Mouse (Mus musculus): ENCODE measurements at regions not wholly inside any gene's neighbourhood (a gene's known extent, or its start where the extent isn't known, plus 50 kb on each side); places are given as distances from the start of the nearest gene placed in this dataset.

DNA sequence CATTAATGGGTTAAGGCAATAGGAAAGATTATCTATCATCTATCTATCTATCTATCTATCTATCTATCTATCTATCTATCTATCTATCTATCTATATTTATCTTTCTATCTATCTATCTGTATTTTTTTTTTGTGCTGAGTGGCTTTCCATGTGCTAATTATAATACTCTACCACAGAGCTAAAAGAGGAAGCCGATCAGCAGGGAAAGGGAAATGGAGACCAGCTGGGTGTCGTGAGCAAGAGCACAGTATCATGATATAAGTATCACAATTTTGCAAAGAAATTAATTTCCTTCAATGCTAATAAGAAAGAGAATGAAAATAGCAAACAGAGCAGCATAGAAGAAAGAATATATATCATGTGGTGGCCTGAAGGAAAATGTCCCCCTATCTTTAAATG is 69.6 kb downstream of the Cldn1 start:
- WGBS, result 88% methylated on average over 2 of the region's 2 CpGs
- ATAC-seq (ENCODE audit: low FRiP score), result no peak
- H3K4me1 ChIP-seq, result no peaks in the 10 kb centered on the region
- H3K9me3 ChIP-seq, result no peaks in the 10 kb centered on the region
- no peak overlapping the region for H3K27ac ChIP-seq
- H3K4me3 ChIP-seq (replicated peaks), result no peak overlapping the region
- no peak overlapping the region for H3K9ac ChIP-seq
- H3K4me2 ChIP-seq, result no peak overlapping the region
- no peaks in the 10 kb centered on the region for H3K36me3 ChIP-seq (replicated peaks)
- H3K27me3 ChIP-seq, result no peaks in the 10 kb centered on the region

DNA sequence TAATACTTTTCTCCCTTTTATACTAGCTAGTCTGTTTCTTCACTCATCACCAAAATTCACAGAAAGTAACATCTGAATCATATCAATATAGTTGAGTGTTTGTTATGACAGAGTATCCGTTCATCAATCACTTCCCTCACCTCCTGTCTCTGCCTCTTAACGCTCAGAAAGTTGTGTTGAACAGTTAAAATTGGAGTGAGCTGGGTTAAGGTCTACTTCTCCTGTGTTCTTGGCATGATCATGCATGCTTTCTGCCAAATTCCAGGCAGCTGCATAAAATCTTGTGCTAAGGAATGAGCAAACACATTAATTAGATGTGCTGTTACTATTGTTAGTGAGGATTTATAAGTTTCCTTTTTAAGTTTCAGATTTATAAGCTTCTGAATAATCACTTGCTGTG is 79.9 kb downstream of the Cldn1 start:
- ATAC-seq (ENCODE audit: low FRiP score), result no peak
- Histone ChIP-seq H3K27me3 (no peaks in the 10 kb centered on the region), H3K4me3 (replicated peaks) (no peak overlapping the region), H3K36me3 (replicated peaks) (no peaks in the 10 kb centered on the region), H3K27ac (no peak overlapping the region), H3K4me1 (no peaks in the 10 kb centered on the region), H3K9me3 (no peaks in the 10 kb centered on the region), H3K9ac (no peak overlapping the region), H3K4me2 (no peak overlapping the region)
- 86% methylated on average over 2 of the region's 2 CpGs for WGBS

DNA sequence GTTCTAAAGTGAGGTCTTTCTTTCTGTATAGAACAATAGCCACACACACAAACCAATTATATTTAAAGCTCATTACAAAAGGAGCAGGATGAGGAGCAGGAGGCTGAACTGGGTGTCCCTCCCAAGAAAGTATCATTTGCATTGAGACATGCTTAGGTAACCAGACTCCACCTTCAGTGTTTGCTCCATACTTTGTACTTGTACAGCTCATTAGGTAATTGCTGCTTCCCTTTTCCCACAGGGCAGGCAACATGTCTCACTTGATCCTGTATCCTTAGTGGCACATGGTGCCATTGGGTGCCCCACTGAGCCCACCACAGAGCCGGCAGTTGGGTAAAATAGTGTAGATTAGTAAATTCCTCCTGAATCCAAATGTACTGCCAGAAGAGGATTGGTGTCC is 86.0 kb downstream of the Cldn1 start:
- Histone ChIP-seq H3K27me3 (no peaks in the 10 kb centered on the region), H3K4me1 (no peaks in the 10 kb centered on the region), H3K4me2 (no peak overlapping the region), H3K4me3 (replicated peaks) (no peak overlapping the region), H3K9ac (no peak overlapping the region), H3K27ac (no peak overlapping the region), H3K36me3 (replicated peaks) (no peaks in the 10 kb centered on the region), H3K9me3 (no peaks in the 10 kb centered on the region)
- no peak for ATAC-seq (ENCODE audit: low FRiP score)
- 94% methylated on average over 1 of the region's 1 CpGs for WGBS

DNA sequence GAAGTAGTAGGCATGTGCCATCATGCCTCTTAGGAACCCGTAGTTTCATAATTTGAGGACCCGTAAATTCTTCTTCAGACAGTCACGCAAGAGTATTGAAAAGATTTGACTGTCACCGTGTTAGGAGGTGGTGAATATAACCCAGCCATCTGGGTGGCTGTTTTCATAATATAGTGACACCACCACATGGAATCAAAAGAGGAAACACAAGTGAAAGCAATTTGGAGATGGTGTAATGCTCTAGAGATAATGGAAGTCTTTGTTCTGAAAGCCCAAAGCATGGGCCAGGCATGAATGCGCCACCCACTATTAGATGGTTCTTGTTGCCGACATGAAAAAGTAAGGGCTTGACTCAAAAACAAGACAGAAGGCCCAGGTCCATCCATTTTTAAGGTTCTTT is 86.9 kb downstream of the Cldn1 start:
- no peak for ATAC-seq (ENCODE audit: low FRiP score)
- no peak overlapping the region for H3K27ac ChIP-seq
- WGBS, result 93% methylated on average over 6 of the region's 6 CpGs

DNA sequence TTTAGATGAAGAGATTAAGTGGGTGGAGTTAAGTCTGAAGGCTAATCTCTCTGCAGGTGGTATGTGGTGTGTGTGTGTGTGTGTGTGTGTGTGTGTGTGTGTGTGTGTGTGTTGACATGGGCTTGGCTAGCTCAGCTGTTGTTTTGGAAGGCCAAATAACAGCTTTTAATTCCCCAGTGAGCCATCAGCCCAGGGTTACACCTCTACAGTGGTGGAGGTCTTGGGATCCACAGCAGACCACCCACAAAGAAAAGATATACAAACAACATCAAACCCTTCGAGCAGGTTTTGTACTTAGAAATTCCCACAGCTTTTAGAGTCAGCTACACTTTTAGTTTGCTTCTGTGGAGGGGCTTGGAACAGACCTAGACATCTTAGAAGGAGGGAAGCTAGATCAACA is 89.2 kb downstream of the Cldn1 start:
- WGBS, result 61% methylated on average over 1 of the region's 1 CpGs
- H3K9ac ChIP-seq, result no peak overlapping the region
- no peaks in the 10 kb centered on the region for H3K4me1 ChIP-seq
- no peaks in the 10 kb centered on the region for H3K36me3 ChIP-seq (replicated peaks)
- H3K9me3 ChIP-seq, result no peaks in the 10 kb centered on the region
- no peak for ATAC-seq (ENCODE audit: low FRiP score)
- no peak overlapping the region for H3K4me2 ChIP-seq
- H3K27me3 ChIP-seq, result no peaks in the 10 kb centered on the region
- no peak overlapping the region for H3K4me3 ChIP-seq (replicated peaks)
- no peak overlapping the region for H3K27ac ChIP-seq

More for the DNA sequence above, 86.9 kb downstream of the Cldn1 start:
- Histone ChIP-seq H3K27me3 (no peaks in the 10 kb centered on the region), H3K9me3 (no peaks in the 10 kb centered on the region), H3K4me2 (no peak overlapping the region), H3K36me3 (replicated peaks) (no peaks in the 10 kb centered on the region), H3K4me1 (no peaks in the 10 kb centered on the region), H3K4me3 (replicated peaks) (no peak overlapping the region), H3K9ac (no peak overlapping the region)

DNA sequence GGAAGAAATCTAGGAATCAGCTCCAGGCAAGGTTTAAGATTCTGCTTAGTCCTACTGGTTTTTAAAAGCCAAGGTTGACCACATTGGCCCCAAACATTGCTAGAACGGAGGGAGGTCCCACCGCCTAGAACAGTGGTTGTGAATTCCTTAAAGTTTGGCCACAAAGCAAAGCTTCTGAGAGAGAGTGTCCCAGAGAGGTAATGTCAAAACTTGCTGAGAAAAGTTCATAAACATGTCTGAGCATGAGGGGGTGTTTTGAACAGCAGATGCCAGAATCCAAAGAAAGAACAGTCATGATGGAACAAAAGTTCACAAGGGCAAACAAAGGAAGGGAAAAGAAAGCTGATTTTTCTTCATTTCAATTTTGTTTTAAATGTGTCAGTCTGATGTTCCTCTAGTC is 90.1 kb downstream of the Cldn1 start:
- Histone ChIP-seq H3K4me1 (no peaks in the 10 kb centered on the region), H3K27me3 (no peaks in the 10 kb centered on the region), H3K4me2 (no peak overlapping the region), H3K9ac (no peak overlapping the region), H3K9me3 (no peaks in the 10 kb centered on the region), H3K36me3 (replicated peaks) (no peaks in the 10 kb centered on the region), H3K27ac (no peak overlapping the region), H3K4me3 (replicated peaks) (no peak overlapping the region)
- WGBS, result 80% methylated on average over 2 of the region's 2 CpGs
- ATAC-seq (ENCODE audit: low FRiP score), result no peak

DNA sequence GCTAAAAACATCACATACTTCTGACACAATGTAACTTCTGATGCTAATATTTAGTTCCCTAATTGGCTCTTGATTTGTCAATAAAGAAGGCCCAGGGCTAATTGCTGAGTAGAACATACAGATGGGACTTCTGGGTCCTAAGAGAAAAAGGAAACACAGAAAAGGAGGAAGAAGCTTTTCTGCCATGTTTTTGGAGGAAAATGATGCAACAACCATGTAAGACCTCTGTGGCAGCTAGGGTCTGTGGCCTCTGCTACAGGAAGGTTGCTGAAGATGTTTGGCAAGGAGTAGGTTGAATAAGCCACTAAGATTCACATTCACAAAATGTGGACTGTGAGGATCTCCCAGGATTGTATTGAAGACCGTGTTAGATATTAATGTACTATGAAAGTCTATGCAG is 94.9 kb downstream of the Cldn1 start:
- no peak for ATAC-seq (ENCODE audit: low FRiP score)
- Histone ChIP-seq H3K27me3 (no peaks in the 10 kb centered on the region), H3K36me3 (replicated peaks) (no peaks in the 10 kb centered on the region), H3K9ac (no peak overlapping the region), H3K27ac (no peak overlapping the region), H3K9me3 (no peaks in the 10 kb centered on the region), H3K4me1 (no peaks in the 10 kb centered on the region), H3K4me2 (no peak overlapping the region), H3K4me3 (replicated peaks) (no peak overlapping the region)
- 91% methylated on average over 1 of the region's 1 CpGs for WGBS

DNA sequence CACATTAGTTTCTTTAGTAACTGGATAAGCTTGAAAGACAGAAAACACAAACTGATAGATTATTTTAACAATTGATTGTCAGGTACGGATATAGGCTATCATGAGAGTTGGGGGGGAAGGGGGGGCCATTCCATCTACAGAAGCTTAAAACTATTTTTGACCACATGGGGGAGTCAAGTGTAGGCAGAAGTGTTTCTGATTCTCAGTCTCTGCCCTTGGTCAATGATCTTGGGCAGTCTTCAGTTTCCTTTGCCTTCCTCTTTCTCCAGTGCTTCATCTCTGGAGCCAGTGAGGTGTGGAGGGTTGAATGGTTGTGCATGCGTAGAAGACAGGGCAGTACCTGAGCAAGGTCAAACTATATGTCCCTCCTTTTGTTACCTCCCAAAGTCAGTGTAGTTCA is 118.8 kb downstream of the Cldn1 start:
- H3K36me3 ChIP-seq (replicated peaks), result no peaks in the 10 kb centered on the region
- H3K9ac ChIP-seq, result no peak overlapping the region
- H3K4me2 ChIP-seq, result no peak overlapping the region
- ATAC-seq (ENCODE audit: low FRiP score), result no peak
- no peak overlapping the region for H3K4me3 ChIP-seq (replicated peaks)
- H3K4me1 ChIP-seq, result no peaks in the 10 kb centered on the region
- H3K27me3 ChIP-seq, result no peaks in the 10 kb centered on the region
- no peaks in the 10 kb centered on the region for H3K9me3 ChIP-seq
- 81% methylated on average over 2 of the region's 2 CpGs for WGBS
- no peak overlapping the region for H3K27ac ChIP-seq

DNA sequence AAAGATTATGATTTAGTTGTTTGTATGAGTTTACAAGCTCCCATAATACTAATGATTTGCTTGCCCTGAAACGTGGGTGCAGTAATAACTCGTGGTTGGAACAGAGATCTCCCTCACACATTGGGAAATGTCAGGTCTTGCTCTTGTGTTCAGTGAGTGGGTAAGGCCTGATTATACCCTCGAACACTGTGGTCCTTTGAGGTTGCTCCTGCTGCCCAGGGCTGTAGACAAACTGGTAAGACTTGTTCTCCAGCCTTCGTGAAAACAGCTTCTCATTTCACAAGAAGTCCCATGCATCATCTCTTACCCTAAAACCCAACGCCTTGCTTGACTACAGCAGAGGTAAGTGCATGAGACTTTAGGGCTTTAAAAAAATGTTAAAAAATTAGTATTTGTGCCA is 119.9 kb downstream of the Cldn1 start:
- WGBS, result 79% methylated on average over 5 of the region's 5 CpGs
- ATAC-seq (ENCODE audit: low FRiP score), result no peak

DNA sequence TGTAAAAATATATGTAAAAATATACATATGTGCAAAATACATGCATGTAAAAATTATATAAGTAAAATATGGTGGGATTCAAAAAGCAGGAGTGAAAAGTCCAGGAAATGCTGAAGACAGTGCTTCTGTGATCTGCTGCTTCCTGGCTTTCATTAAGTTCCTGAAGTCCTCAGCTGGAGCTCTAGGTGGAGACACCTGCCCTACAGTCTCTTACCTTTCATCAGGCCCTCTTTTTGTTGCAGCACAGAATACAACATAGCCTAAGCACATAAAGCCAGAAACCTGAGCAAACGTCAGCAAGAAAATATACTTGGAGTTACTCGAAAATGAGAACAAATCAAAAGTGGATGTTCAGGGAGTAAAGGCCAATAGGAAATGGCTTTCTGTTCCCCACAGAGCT is 120.6 kb downstream of the Cldn1 start:
- H3K36me3 ChIP-seq (replicated peaks), result no peaks in the 10 kb centered on the region
- H3K27ac ChIP-seq, result no peak overlapping the region
- no peak overlapping the region for H3K4me3 ChIP-seq (replicated peaks)
- H3K4me1 ChIP-seq, result no peaks in the 10 kb centered on the region
- no peaks in the 10 kb centered on the region for H3K27me3 ChIP-seq
- H3K9ac ChIP-seq, result no peak overlapping the region
- no peaks in the 10 kb centered on the region for H3K9me3 ChIP-seq
- ATAC-seq (ENCODE audit: low FRiP score), result no peak
- no peak overlapping the region for H3K4me2 ChIP-seq
- WGBS, result 84% methylated on average over 2 of the region's 2 CpGs

More for the DNA sequence above, 119.9 kb downstream of the Cldn1 start:
- Histone ChIP-seq H3K36me3 (replicated peaks) (no peaks in the 10 kb centered on the region), H3K9me3 (no peaks in the 10 kb centered on the region), H3K27ac (no peak overlapping the region), H3K27me3 (no peaks in the 10 kb centered on the region), H3K4me1 (no peaks in the 10 kb centered on the region), H3K9ac (no peak overlapping the region), H3K4me2 (no peak overlapping the region), H3K4me3 (replicated peaks) (no peak overlapping the region)

DNA sequence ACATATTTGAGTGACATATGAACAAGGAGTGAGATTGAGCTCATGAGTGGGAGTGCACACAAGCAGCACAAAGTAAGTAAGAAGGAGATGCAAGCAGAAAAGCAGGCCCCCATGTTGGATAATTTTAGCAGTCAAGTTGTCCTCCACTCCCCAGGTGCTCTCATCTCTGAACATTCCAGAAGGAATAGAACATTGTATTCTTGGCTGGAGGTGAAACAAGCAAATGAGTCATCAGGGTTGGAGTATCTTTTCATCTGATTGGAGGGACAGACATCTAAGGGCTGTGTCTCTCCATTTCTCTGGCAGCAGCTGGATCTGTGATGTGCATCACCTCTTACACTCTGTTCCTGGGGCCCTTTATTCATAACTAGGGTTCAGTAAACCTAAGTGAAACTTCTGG is 122.7 kb downstream of the Cldn1 start:
- Histone ChIP-seq H3K4me1 (no peaks in the 10 kb centered on the region), H3K4me3 (replicated peaks) (no peak overlapping the region), H3K9ac (no peak overlapping the region), H3K27me3 (no peaks in the 10 kb centered on the region), H3K4me2 (no peak overlapping the region), H3K27ac (no peak overlapping the region), H3K9me3 (no peaks in the 10 kb centered on the region), H3K36me3 (replicated peaks) (no peaks in the 10 kb centered on the region)
- no peak for ATAC-seq (ENCODE audit: low FRiP score)

DNA sequence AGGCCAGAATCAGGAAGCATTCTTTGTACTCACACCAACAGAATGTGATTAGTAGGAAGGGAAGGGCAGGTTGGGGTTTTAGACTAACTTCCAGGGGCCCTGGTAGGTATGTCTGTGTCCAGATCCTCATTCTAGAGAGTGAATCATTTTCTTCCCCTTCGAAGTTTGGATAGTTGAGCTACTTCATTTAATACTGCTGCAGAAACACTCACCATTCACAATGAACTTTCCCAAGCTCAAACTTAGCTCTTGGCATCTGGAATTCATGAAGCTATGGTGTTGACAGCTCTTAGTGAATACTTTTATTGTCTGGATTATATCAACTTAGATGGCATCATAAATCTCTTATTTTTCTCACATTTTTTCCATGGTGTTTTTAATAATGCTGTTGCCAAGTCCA is 123.7 kb downstream of the Cldn1 start:
- H3K27ac ChIP-seq, result no peak overlapping the region
- no peaks in the 10 kb centered on the region for H3K9me3 ChIP-seq
- no peak for ATAC-seq (ENCODE audit: low FRiP score)
- H3K4me1 ChIP-seq, result no peaks in the 10 kb centered on the region
- no peak overlapping the region for H3K9ac ChIP-seq
- no peaks in the 10 kb centered on the region for H3K36me3 ChIP-seq (replicated peaks)
- no peak overlapping the region for H3K4me3 ChIP-seq (replicated peaks)
- H3K4me2 ChIP-seq, result no peak overlapping the region
- H3K27me3 ChIP-seq, result no peaks in the 10 kb centered on the region
- WGBS, result 71% methylated on average over 1 of the region's 1 CpGs

DNA sequence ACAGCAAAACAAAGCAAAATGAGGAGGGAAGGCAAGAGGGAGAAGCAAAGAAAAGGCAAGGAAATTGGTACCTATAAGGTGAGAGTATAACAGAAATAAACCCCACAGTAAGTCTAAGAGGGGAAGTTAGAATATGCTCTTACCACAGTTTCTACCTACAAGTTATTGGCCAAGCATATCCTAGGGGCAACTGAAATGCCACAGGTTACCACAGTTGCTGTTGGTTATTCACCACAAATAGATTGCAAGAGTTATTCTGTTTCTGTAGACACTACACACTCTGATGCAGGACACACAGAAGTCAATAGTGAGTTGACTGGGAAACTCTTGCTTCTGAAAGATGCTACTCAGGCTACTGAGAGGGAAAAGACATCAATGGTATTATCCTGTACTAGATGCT is 129.7 kb upstream of the P3h2 start:
- H3K9me3 ChIP-seq, result no peaks in the 10 kb centered on the region
- H3K36me3 ChIP-seq (replicated peaks), result no peaks in the 10 kb centered on the region
- no peak overlapping the region for H3K9ac ChIP-seq
- no peak overlapping the region for H3K4me2 ChIP-seq
- no peak overlapping the region for H3K27ac ChIP-seq
- no peak for ATAC-seq (ENCODE audit: low FRiP score)
- H3K27me3 ChIP-seq, result no peaks in the 10 kb centered on the region
- H3K4me1 ChIP-seq, result no peaks in the 10 kb centered on the region
- H3K4me3 ChIP-seq (replicated peaks), result no peak overlapping the region

DNA sequence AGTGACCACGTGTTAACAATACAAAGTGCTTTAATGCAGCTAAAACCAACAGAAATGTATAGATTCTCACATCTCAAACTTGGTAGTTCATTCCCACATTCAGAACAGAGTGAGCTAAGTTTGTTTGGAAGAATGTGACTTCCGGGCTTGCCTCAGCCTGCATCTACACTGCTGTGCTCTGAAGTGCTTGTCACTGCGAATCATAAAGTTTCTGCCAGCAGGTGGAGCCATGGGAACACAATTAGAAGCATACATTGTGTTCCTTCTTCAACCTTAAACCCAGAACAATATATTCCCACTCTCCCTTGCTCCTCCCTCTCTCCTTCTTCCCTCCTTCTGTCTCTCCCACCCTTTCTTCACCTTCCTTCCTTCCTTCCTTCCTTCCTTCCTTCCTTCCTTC is 128.5 kb upstream of the P3h2 start:
- no peak overlapping the region for H3K4me3 ChIP-seq (replicated peaks)
- H3K4me2 ChIP-seq, result no peak overlapping the region
- H3K9me3 ChIP-seq, result no peaks in the 10 kb centered on the region
- peak; percentile 95 for ATAC-seq (ENCODE audit: low FRiP score)
- 11% methylated on average over 3 of the region's 3 CpGs for WGBS
- H3K27ac ChIP-seq, result no peak overlapping the region
- no peak overlapping the region for H3K9ac ChIP-seq
- H3K36me3 ChIP-seq (replicated peaks), result no peaks in the 10 kb centered on the region
- H3K4me1 ChIP-seq, result no peaks in the 10 kb centered on the region
- H3K27me3 ChIP-seq, result no peaks in the 10 kb centered on the region
